Mouse (Mus musculus): ENCODE data around the gene Tbc1d9.

The Tbc1d9 gene

DNA sequence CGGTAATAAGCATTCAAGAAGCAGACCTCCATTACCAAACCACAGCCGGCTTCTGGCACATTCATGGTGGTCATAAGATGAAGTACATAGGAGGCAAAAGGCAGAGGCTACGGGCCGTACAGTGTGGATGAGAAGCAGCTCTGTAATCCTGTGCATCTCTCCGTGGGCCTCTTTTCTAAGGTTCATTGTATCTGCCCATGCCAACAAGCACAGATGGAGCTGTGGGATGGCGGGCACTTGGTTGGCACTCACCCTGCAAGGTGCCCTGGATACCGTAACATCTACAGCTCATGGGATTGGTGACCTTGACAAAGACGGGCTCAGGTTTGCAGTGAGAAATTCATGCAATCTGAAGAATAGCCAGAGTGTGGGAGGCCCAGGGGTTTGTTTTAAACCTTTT is 54.2 kb downstream of the Tbc1d9 start:
- in situ Hi-C loops (cut with MboI; ENCODE audit: unreplicated experiment in 2 of 2): loop anchor here in 1 of 2 experiments (25.0 kb wide), 1 partner anchor 857 kb away; no protein-coding TSS in a partner anchor

DNA sequence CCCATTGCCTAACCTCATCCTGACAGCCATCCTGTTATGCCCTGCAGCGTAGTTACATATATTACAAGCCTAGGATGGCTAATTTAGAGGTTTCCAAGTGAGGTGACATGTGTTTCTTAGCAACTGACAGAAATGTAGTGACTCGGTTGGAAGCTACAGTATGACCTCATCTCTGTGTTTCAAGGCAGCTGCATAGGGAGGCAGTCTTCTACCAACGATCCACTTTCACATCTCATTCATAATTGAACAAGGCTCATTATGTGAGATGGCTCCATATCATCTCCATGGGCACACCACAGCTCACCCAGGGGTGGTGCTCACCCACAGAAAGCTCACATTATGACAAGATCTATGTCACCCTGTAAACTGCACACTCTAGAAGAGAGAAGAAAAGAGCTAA is 55.6 kb downstream of the Tbc1d9 start:
- in situ Hi-C loops (cut with MboI; ENCODE audit: unreplicated experiment in 2 of 2): loop anchor here in 1 of 2 experiments (25.0 kb wide), 1 partner anchor 858 kb away; no protein-coding TSS in a partner anchor

DNA sequence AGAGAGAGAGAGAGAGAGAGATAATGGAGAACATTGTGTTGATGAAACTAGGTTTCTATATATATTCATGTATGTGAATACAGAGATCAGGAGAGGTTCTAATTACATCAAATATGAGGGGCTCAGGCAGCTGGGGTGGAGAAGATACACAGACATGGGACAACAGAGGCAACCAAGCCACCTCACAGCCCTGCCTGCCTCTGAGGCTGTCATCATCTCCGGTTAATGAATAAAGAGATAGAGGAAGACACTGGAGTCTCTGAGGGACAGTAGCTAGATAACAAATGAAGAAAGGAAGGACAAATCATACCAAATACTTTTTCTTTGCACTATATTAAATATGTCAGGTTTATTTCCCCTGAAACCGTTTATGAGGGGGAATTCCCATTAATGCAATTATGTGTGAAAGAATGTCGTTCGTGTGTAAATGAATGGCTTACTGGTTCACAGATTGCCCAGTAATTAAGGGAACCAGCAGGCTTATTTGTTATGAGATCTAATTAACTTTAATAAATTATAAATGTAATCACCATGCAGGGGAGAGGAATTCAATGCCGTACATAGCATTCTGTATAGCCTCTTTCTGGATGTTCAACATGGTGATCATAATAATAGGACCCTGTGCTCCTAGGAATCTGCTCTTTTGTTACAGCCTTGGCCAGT is 59.7 kb downstream of the Tbc1d9 start:
- in situ Hi-C loops (cut with MboI; ENCODE audit: unreplicated experiment in 2 of 2): loop anchor here in 1 of 2 experiments (25.0 kb wide), 1 partner anchor 863 kb away; no protein-coding TSS in a partner anchor

DNA sequence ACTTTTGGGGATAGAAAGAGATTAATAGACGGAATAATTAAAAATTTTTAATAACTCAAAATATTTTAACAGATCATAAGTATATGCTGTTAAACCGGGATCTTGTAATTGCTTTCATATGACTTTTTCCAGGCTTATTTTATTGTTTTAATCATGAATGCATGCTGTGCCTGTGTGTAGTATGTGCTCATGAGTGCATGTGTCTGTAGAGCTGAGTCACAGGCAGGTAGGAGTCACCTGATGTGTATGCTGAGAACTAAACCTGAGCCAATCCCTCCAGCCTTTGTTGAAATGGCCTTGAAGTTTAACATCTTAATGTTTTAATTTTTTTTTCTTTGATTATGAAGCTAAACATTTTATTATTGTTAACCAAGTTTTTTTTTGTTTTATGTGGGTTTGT is 60.4 kb downstream of the Tbc1d9 start:
- in situ Hi-C loops (cut with MboI; ENCODE audit: unreplicated experiment in 2 of 2): no loop called here

DNA sequence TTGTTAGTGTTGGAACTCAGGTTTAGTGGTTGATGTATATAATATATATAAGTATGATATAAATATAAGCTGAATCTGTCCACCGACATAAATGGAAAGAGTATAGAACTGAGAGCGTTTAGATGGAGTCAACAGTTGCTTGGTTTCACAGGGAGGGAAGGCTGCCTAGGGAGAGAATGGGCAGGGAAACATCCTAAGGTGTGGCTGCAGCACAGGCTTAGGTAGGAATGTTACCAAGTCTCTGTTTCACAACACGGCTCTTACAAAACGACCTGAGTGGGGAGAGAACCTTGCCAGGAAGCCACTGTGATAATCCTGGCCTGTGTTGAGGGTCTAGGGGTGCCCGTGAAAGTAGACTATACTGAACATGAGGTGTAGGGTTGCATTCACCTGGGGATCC is 62.2 kb downstream of the Tbc1d9 start:
- in situ Hi-C loops (cut with MboI; ENCODE audit: unreplicated experiment in 2 of 2): no loop called here

DNA sequence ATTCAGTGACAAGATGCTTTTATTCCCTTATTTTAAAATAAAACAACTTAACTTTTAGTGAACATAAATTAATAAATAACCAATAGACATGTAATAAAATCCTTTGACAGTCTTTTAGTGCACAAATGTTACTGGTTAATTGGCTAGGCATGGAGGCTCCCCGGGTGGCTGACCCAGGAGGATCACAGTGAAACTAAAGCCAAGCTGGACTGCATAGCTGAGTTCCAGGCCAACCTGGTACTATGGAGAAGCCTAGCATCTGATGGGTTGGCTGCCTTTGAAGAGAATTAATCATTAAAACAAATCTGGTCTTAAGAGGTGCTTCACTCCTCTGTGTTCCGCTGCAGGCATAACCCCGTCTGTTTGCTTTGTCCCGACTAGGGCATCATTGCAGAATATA is 67.9 kb downstream of the Tbc1d9 start:
- in situ Hi-C loops (cut with MboI; ENCODE audit: unreplicated experiment in 2 of 2): no loop called here

DNA sequence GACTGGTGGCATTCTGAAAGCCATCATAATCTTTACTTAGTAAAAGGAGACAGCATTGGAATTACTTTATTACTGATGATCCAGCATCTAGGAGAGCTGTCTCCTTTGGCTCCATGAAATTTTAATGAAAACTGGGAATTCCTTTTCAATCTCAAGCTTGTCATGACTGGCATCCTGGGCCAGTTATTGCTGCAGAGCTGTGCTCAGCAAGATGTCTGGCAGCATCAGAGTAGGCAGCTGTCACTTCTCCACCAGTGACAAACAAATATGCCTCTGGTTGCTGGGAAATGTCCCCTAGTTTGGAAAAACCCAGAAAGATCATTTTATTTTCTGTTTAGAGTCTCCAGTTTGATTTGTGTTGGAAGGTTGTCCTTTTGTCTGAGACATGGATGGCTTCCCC is 74.2 kb downstream of the Tbc1d9 start:
- in situ Hi-C loops (cut with MboI; ENCODE audit: unreplicated experiment in 2 of 2): no loop called here

DNA sequence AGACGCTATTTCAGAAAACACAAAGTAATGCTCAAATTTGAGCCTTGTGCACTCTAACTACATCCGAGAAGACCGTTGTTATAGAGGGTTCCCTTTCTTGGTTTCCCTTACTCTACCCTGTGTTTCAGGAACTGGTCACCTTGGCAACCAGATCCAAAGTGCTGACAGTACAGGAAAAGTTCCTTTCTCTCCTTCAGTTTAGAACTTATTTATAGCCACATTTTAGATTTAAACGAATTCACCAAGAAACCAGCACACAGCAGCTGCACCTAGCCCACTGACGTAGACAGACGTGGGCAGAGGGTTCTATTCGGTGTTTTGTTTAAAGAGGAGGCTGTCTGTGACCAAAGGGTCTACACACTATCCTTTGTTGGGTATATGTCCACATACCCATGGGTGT is 79.0 kb downstream of the Tbc1d9 start:
- in situ Hi-C loops (cut with MboI; ENCODE audit: unreplicated experiment in 2 of 2): no loop called here

DNA sequence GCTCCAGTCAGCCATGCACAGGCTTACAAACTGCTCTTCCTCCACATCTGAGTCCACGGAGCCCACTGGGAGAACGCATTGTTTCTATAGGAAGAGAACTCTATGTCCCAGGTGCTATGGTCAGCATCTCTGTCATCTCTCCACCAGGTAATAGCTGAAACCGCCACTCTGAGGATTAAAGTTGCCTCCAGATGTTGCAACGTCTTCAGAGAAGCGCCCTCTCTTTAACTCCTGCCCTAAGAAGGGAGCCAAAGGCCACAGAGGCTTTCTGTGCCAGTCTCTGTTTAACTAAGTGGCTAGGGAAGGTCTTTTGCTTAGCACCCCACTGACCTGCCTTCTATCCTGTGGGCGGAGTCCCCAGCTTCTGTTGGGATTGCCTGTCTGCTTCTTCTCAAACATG is 85.7 kb downstream of the Tbc1d9 start:
- in situ Hi-C loops (cut with MboI; ENCODE audit: unreplicated experiment in 2 of 2): loop anchor here in 1 of 2 experiments (10.0 kb wide), 1 partner anchor 344 kb away; no protein-coding TSS in a partner anchor

DNA sequence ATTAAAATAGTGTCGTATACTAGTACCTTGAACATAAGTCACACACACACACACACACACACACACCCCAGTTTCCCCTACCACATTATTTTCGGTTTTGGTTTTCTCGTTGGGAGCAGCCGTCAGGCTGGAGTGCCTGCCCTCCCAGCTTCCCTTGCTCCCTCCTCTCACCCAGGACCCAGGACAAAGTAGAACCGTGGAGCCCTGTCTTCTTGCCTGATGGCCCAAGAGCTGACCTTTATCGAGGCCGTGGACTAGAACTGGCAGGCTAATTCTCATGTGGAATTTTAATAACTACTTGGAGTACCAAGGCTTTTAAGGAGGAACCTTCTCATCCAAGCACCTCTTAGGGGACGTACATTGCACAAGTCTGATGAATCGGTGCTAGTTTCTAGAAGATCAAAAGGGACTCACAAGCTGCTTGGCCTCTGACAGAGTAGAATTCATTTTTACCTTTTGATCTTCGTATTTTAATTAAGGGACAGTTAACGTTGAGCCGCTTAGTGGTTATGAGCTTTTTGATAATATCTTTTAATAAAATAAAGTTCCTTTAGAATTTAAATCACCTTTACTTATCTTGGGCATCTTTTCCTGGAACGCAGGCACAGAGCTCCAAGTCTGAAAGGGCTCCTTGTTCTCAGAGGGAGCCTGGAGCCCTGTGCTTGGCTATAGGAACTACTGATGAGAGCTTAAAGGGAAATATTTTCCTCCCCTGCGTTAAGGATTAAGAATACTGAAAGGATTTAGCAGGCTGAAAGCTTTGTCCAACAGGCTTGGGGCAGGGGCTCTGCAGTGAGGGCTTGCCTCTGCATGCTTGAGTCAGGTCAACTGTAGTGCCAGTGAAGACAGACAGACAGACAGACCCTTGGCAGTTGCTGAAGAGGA is 86.5 kb downstream of the Tbc1d9 start:
- in situ Hi-C loops (cut with MboI; ENCODE audit: unreplicated experiment in 2 of 2): loop anchor here in 1 of 2 experiments (10.0 kb wide), 1 partner anchor 343 kb away; no protein-coding TSS in a partner anchor

DNA sequence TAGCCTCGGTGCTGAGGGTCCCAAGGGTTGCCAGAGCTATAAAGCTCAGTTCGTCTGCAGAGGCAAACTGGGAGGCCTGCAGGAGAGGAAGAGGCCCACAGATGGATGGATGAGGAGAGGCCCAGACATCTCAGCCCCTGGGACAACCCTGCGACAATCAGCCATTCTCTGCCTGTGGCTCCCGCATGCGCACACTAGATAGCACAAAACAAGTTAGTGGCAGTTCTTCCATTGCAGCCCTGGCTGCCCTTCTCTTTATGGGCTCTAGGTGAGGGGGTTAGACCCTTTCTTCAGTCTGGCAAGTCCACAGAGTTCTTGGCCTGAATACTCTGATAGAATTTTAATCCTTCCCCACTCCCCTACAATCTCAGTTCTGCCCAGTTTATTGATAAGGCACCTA is 87.6 kb downstream of the Tbc1d9 start:
- in situ Hi-C loops (cut with MboI; ENCODE audit: unreplicated experiment in 2 of 2): loop anchor here in 1 of 2 experiments (10.0 kb wide), 1 partner anchor 342 kb away; no protein-coding TSS in a partner anchor

DNA sequence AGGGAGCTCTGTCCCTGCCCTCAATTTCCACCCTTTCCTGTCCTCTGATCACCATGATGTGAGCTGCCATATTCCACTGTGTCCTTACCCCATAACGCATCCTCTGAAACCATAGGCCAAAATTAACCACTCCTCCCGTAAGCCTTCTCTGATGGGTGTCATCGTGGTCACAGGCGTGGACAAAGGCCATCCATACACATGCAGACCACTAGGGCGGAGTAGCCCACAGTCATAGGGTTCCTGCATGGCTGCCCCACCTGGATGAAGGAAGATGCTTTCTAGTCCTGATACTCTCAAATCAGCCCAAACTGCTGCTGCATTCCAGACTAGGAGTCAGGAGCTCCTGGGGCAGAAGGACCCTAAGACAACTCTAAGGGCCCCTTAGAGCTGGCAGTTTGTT is 92.5 kb downstream of the Tbc1d9 start:
- in situ Hi-C loops (cut with MboI; ENCODE audit: unreplicated experiment in 2 of 2): loop anchor here (5.0 to 10.0 kb wide), 3 partner anchors 155 to 337 kb away; no protein-coding TSS in a partner anchor

DNA sequence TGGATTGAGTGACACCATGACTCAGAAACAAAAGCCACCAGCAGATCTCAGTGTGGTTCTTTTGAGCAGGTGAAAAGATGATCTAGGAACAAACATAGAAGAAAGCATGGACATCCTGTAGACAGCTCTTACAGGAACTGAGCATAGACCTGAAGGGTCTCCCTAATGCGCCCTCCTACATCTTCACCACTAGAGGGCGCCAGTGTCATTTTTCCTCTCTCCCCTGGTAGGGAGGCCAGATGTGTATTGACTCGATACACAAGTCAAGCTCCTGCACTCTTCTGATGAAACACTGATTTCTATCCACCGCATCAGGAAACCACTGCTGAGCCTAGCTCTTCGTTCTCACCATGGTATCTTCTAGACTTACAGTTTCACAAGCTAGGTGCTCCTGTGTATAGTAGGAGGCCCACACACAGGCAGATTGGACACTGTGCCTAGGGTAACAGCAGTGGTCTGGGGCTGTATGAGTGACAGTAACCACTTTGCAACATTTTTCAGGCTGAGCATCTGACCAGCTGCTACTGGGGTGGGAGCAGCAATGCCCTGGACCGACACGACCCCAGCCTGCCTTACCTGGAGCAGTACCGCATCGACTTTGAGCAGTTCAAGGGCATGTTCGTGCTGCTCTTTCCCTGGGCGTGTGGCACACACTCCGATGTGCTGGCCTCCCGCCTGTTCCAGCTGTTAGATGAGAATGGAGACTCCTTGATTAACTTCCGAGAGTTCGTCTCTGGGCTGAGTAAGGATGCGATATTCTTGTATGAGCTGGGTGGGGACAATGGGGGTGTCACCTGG is 95.5 kb downstream of the Tbc1d9 start:
- in situ Hi-C loops (cut with MboI; ENCODE audit: unreplicated experiment in 2 of 2): loop anchor here (10.0 kb wide), 1 partner anchor 364 kb away; no protein-coding TSS in a partner anchor

DNA sequence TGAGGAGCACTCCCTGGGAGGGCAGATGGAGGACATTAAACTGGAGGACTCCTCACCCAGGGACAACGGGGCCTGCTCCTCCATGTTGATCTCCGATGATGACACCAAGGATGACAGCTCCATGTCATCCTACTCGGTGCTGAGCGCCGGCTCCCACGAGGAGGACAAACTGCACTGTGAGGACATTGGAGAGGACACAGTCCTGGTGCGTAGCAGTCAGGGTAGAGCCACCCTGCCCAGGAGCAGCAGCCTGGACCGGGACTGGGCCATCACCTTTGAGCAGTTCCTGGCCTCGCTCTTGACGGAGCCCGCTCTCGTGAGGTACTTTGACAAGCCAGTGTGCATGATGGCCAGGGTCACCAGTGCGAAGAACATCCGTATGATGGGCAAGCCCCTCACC is 106.0 kb downstream of the Tbc1d9 start:
- in situ Hi-C loops (cut with MboI; ENCODE audit: unreplicated experiment in 2 of 2): no loop called here

DNA sequence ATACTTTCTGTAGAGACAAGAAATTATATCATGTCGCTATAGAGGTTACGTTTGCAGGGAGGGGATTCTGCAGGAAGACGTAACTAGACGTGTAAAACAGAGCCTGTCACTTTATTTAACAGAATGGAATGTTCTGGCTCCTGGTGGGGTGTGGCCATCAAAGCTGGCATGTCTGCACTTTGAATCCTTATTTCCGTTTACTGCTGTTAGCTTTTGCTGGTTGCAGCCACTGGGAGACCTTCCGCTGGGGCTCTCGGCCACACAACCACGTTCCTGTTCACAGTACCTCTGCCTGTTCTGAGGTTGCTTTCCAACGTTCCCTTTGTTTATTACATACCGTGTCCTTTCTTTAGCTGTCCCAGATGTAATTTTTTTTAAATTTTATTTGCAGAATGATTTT is 107.3 kb downstream of the Tbc1d9 start:
- in situ Hi-C loops (cut with MboI; ENCODE audit: unreplicated experiment in 2 of 2): no loop called here

DNA sequence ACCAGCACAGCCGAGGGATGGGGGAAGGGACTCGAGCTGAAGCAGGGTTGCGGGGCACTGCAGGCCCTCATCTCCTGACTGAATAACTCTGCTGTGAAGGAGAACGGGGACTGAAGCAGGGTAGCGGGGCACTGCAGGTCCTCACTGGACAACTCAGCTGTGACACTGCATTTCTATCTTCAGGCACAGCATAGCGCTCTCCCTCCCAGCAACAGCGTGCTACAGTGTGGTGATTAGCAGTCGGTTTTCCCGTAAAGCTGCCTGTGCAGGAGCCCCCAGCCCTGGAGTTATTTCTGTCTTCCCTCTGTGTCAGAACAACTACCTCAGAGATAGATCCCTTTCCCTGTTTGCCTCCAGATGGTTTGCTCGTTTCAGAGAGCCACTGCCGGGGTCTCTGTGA is 109.3 kb downstream of the Tbc1d9 start:
- in situ Hi-C loops (cut with MboI; ENCODE audit: unreplicated experiment in 2 of 2): no loop called here

DNA sequence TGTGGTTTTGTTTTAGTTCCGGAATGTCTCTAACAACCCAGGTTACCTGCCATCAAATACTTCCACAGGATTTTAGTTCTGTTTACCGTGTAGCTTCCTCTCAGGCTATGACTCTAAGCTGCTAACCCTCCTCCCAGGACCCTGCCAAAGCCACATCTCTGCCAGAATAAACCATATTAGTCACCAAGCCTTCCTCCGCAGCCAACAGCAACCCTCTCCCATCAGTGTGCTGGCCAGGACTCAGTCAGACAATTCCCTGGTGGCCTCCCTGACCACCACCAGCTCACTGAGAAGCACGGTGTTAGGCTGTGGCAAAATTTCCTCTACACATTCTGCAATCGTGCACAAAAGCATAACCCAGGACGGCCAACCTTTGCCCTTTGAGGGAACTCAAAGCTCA is 113.3 kb downstream of the Tbc1d9 start:
- in situ Hi-C loops (cut with MboI; ENCODE audit: unreplicated experiment in 2 of 2): no loop called here

DNA sequence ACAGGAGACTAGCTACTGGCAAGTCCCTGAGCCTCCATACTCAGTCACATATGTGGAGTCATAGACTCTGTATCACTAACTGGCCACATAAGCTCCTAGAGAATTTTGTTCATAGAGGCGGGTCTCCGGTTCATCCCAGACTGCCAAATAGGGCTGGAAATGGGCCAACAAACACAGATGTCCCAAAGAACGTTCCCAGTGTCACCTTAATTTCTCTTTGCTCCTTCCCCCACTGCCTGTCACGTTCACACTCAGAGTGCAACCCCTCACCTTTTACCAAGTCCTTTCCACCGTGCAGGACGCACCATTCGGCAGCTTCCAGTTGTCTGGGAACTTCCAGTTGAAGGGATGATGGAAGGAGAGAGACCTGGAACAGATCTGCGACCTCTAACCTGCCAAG is 120.2 kb downstream of the Tbc1d9 start:
- in situ Hi-C loops (cut with MboI; ENCODE audit: unreplicated experiment in 2 of 2): no loop called here

DNA sequence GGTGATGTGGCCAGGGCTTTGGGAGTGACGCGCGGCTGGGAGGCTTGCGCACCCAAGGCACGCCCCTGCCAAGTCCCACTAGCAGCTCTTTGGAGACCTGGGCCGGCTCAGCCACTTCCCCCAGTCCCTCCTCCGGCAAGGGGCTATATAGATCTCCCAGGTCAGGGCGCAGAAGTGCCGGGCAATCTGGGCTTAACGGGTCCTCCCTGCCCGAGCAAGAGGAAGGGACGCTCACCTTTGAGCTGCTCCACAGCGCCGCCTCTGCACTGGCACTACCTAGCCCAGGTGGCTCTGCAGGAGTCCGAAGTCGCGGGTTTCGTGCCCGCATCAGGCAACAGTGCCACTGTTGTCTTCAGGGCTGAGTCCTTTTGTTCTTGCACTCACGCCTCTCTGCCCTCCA is 125.0 kb downstream of the Tbc1d9 start, which contains the start of gene Ucp1:
TSS of gene Ucp1 (plus strand) at position 177 of the 400 bp plus-strand sequence.
- in situ Hi-C loops (cut with MboI; ENCODE audit: unreplicated experiment in 2 of 2): no loop called here

DNA sequence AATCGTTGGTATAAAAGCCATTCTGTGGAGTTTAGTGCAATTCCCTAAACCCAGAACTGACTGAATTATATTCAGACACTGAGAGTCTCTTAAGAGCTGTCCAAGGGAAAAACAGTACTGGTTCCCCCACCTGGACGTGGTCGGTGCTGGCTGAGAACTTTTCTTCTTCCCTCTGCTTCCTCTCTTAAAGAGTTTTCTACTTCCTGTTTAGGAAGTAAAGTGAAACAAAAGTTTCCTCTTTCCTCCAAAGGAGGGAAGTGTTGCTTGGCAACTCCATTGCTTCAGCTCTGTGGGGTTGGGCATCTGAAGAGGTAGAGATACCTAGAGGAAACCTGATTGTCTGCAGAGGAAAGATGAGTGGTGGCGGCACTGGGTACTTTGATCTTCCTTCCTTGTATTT is 132.2 kb downstream of the Tbc1d9 start:
- in situ Hi-C loops (cut with MboI; ENCODE audit: unreplicated experiment in 2 of 2): no loop called here

DNA sequence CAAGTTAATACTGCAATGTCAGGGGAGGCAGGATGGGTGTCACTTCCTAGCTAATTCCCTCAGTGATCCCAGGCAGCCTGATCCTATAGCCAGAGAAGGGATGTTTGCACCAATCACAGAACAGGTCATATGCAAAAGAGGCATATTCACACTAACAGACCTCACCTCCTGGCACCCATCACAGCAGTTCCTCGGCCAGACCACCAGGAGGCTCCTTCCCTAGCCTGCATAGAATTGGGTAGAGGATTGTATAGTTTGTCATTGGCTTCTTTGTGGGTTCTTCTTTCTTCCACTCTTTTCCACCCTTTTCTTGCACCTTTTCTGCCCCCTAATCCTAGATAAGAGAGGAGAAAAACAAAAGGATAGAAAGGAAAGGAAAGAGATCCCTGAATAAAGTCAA is 135.0 kb downstream of the Tbc1d9 start:
- in situ Hi-C loops (cut with MboI; ENCODE audit: unreplicated experiment in 2 of 2): no loop called here

Data from v-Abl transformed pro-B cells (cell line).